Mouse (Mus musculus): ENCODE data around the gene Zfp52. TPM values are rescaled to one million over a fixed set of nuclear protein-coding genes. Genes with fewer than 3 reads are reported as not detected.
A peak's percentile ranks its signal among the peaks of the same experiment; 100 is the strongest.

Gene Zfp52
- 1.4 and 1.9 TPM in 2 replicates for polyA plus RNA-seq (2014; fragmentation: Nextera tagmentation; extraction: Ambion mirVana)

DNA sequence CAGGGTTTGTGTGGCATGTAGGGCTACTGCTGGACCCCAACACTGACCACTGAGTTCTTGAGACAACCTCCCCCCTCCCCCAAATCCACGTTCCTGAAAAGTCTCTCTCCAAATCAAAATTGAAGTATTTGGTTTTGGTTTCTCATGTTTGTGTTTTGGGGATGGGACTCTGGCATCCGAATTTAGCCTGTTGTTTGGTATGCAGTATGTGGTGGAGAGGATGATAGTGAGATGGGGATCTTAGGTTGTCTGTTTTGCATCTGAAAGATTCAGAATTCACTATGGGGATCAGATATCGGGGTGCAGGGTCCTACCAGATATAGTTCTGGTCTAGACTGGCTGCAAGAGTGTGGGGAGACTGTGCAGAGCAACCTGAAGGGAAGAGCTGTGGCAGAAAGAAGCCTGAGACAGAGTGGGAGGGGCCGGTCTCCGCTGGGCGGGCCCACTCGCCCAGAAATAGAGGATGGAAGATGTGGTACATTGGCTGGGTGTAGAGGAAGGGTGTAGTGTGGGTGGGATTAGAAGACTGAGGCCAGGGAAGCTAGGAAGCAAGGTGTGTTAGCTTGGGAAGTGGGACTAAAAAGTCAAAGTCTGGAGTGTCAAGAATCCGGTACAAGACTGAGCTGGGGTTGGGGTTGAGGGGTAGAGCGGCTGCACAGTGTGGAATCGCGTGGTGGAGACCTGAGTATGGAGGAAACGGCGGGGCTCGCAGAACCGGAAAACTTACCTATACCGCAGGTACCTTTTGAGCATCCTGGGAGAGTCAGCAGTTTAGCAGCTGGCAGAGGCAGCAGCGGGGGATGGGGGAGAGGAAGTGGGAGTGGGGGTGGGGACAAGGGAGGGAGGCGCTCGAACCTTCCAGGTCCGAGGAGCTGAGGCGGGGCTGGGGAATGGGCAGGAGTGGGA is at the start of gene Zfp52:
Gene Zfp52, plus strand, starts transcription at position 444 of the 906 bp plus-strand sequence.
- peak within 1 kb of the TSS; percentile 66 for H3K4me2 ChIP-seq (ENCODE audit: low read length)
- no peaks in the 10 kb centered on the region for H3K9me3 ChIP-seq (replicated peaks; ENCODE audit: control insufficient read depth, low read length)
- DNase-seq (ENCODE audit: low spot score), result peak; percentile 28
- ATAC-seq, result peak; percentile 51
- no peaks in the 10 kb centered on the region for H3K36me3 ChIP-seq (ENCODE audit: control insufficient read depth, insufficient read depth, low read length)
- no peaks in the 10 kb centered on the region for H3K27me3 ChIP-seq (replicated peaks; ENCODE audit: control insufficient read depth, insufficient read depth, low read length)
- H3K4me1 ChIP-seq (ENCODE audit: control insufficient read depth, insufficient read depth, low read length), result peaks cover 2% of the 10 kb centered on the region; the same call in 1 of the 2 replicates
- H3K27ac ChIP-seq (ENCODE audit: low read depth, low read length), result no peak within 1 kb of the TSS
- peak within 1 kb of the TSS; percentile 64 for H3K9ac ChIP-seq (ENCODE audit: low read length)
- H3K4me3 ChIP-seq (ENCODE audit: low read depth, low read length), result peak within 1 kb of the TSS; percentile 38
- WGBS, result 5% methylated on average over 21 of the region's 21 CpGs

DNA sequence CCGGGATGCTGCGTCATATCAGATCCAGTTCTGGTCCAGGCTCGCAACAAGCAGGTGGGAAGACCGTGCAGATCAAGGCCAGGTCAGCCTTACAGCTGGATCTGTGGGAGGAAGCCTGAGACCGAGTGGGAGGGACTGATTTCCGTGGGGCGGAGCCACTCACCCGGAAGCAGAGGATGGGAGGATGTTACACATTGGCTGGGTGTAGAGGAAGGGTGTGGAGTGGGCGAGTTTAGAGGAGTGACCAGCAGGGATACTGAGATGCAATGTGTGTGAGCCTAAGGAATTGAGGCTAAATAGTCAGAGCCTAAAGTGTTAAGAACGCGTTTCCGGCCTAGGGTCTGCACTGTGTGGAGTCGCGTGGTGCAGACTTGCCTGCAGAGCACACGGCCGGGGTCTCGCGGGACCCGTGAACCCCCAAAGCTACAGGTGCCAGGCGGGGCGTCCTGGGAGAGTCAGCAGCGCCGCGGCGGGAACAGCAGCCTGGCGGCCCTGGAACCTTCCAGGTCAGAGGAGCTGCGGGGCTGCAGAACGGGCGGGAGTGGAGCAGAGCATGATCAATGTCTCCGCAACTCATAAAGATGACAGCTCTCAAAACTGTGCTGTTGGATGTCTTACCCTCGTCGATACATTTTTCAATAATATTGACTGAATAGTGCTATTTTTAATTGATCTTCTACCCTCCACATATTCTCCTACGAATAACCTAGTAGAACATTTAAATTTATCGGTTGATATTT is 46.4 kb upstream of the Zfp52 start, which contains the start of gene Zfp53:
Gene Zfp53, plus strand, starts transcription at position 239 of the 740 bp plus-strand sequence.
- H3K36me3 ChIP-seq (ENCODE audit: control insufficient read depth, insufficient read depth, low read length), result no peaks in the 10 kb centered on the region
- H3K27me3 ChIP-seq (replicated peaks; ENCODE audit: control insufficient read depth, insufficient read depth, low read length), result no peaks in the 10 kb centered on the region
- H3K9ac ChIP-seq (ENCODE audit: low read length), result peak within 1 kb of the TSS; percentile 77
- WGBS, result under 1% methylated on average over 34 of the region's 34 CpGs
- peak within 1 kb of the TSS; percentile 56 for H3K4me2 ChIP-seq (ENCODE audit: low read length)
- ATAC-seq (peak; percentile 99), DNase-seq (ENCODE audit: low spot score) (peak; percentile 86)
- H3K9me3 ChIP-seq (replicated peaks; ENCODE audit: control insufficient read depth, low read length), result no peaks in the 10 kb centered on the region
- peak within 1 kb of the TSS; percentile 69 for H3K27ac ChIP-seq (ENCODE audit: low read depth, low read length)
- peak within 1 kb of the TSS; percentile 79 for H3K4me3 ChIP-seq (ENCODE audit: low read depth, low read length)
- peaks cover 6% of the 10 kb centered on the region; the same call in 1 of the 2 replicates for H3K4me1 ChIP-seq (ENCODE audit: control insufficient read depth, insufficient read depth, low read length)

GRCm38 (mm10) chr17:21489500-21490001 is 45.8 kb upstream of the Zfp52 start:
- Histone ChIP-seq H3K27me3 (replicated peaks; ENCODE audit: control insufficient read depth, insufficient read depth, low read length) (no peaks in the 10 kb centered on the region), H3K9ac (ENCODE audit: low read length) (peak overlapping the region; percentile 77), H3K4me1 (ENCODE audit: control insufficient read depth, insufficient read depth, low read length) (peaks cover 6% of the 10 kb centered on the region; the same call in 1 of the 2 replicates), H3K36me3 (ENCODE audit: control insufficient read depth, insufficient read depth, low read length) (no peaks in the 10 kb centered on the region), H3K4me3 (ENCODE audit: low read depth, low read length) (peak overlapping the region; percentile 79), H3K9me3 (replicated peaks; ENCODE audit: control insufficient read depth, low read length) (no peaks in the 10 kb centered on the region), H3K27ac (ENCODE audit: low read depth, low read length) (no peak overlapping the region), H3K4me2 (ENCODE audit: low read length) (peak overlapping the region; percentile 56)
- ATAC-seq (peak; percentile 35; the same call in 1 of the 2 replicates), DNase-seq (ENCODE audit: low spot score) (peak; percentile 1)
- WGBS, result 23% methylated on average over 8 of the region's 8 CpGs

DNA sequence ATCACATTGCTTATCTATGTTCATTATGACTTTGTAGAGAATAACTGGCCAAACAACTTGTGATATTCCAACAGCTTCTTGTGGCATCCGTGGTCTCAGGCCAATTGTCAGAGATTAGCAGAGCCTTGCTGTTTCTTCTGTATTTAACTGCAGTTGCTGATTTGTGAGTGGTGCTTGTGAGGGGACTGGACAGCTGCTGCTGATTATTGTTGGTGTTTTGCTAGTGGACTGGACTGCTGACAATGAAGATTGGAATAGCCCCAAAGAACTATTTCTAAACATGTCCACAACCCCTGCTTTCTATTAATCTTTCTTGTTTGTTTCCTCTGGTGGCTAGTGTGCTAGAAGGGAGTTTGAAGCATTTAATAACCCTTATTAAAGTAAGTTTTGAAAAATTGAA is 34.0 kb upstream of the Zfp52 start:
- 0 out of 2 replicates have a peak, but pooled peaks cover 2% of the 10 kb centered on the region for H3K36me3 ChIP-seq (ENCODE audit: control insufficient read depth, insufficient read depth, low read length)
- no peak overlapping the region for H3K9ac ChIP-seq (ENCODE audit: low read length)
- no peaks in the 10 kb centered on the region for H3K4me1 ChIP-seq (ENCODE audit: control insufficient read depth, insufficient read depth, low read length)
- ATAC-seq (no peak), DNase-seq (ENCODE audit: low spot score) (no peak)
- no peak overlapping the region for H3K27ac ChIP-seq (ENCODE audit: low read depth, low read length)
- WGBS, result 82% methylated on average over 1 of the region's 1 CpGs
- H3K27me3 ChIP-seq (replicated peaks; ENCODE audit: control insufficient read depth, insufficient read depth, low read length), result no peaks in the 10 kb centered on the region
- H3K4me3 ChIP-seq (ENCODE audit: low read depth, low read length), result no peak overlapping the region
- no peaks in the 10 kb centered on the region for H3K9me3 ChIP-seq (replicated peaks; ENCODE audit: control insufficient read depth, low read length)
- no peak overlapping the region for H3K4me2 ChIP-seq (ENCODE audit: low read length)

- Histone ChIP-seq H3K27me3 (replicated peaks; ENCODE audit: control insufficient read depth, insufficient read depth, low read length) (no peaks in the 10 kb centered on the region), H3K4me2 (ENCODE audit: low read length) (no peak overlapping the region), H3K27ac (ENCODE audit: low read depth, low read length) (no peak overlapping the region), H3K9me3 (replicated peaks; ENCODE audit: control insufficient read depth, low read length) (no peaks in the 10 kb centered on the region), H3K4me3 (ENCODE audit: low read depth, low read length) (no peak overlapping the region), H3K4me1 (ENCODE audit: control insufficient read depth, insufficient read depth, low read length) (no peaks in the 10 kb centered on the region), H3K9ac (ENCODE audit: low read length) (no peak overlapping the region), H3K36me3 (ENCODE audit: control insufficient read depth, insufficient read depth, low read length) (peaks cover 11% of the 10 kb centered on the region)
- ATAC-seq, result no peak
- 96% methylated on average over 1 of the region's 1 CpGs for WGBS
- DNase-seq (ENCODE audit: low spot score), result no peak
Measured at GRCm38 (mm10) chr17:21504524-21504923, 30.8 kb upstream of the Zfp52 start.

GRCm38 (mm10) chr17:21506258-21506657 is 29.1 kb upstream of the Zfp52 start:
- no peak overlapping the region for H3K4me3 ChIP-seq (ENCODE audit: low read depth, low read length)
- no peak overlapping the region for H3K27ac ChIP-seq (ENCODE audit: low read depth, low read length)
- WGBS, result 97% methylated on average over 3 of the region's 3 CpGs
- H3K4me2 ChIP-seq (ENCODE audit: low read length), result no peak overlapping the region
- peaks cover 17% of the 10 kb centered on the region for H3K36me3 ChIP-seq (ENCODE audit: control insufficient read depth, insufficient read depth, low read length)
- H3K9me3 ChIP-seq (replicated peaks; ENCODE audit: control insufficient read depth, low read length), result no peaks in the 10 kb centered on the region
- ATAC-seq (no peak), DNase-seq (ENCODE audit: low spot score) (no peak)
- no peak overlapping the region for H3K9ac ChIP-seq (ENCODE audit: low read length)
- no peaks in the 10 kb centered on the region for H3K27me3 ChIP-seq (replicated peaks; ENCODE audit: control insufficient read depth, insufficient read depth, low read length)
- H3K4me1 ChIP-seq (ENCODE audit: control insufficient read depth, insufficient read depth, low read length), result no peaks in the 10 kb centered on the region

DNA sequence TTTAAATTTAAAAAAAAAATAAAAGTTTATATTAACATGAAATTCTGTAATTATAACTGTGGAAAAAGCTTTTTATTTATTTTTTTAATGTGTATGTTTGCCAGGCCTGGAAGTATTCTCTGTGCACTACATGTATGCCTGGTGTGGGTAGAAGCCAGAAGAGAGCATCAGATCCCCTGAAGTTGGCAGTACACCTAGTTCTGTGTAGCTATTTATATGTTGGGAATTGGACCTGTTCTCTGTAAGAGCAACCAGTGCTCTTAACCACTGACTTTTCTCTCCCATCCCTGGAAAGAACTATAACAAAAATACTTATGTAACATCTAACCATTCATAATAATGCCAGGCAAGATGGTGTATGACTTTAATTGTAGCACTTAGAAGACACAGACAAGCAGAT is 25.6 kb upstream of the Zfp52 start:
- no peak for DNase-seq (ENCODE audit: low spot score)
- ATAC-seq, result no peak
- no peak overlapping the region for H3K4me3 ChIP-seq (ENCODE audit: low read depth, low read length)
- H3K27ac ChIP-seq (ENCODE audit: low read depth, low read length), result no peak overlapping the region
- H3K36me3 ChIP-seq (ENCODE audit: control insufficient read depth, insufficient read depth, low read length), result peaks cover 17% of the 10 kb centered on the region
- no peaks in the 10 kb centered on the region for H3K9me3 ChIP-seq (replicated peaks; ENCODE audit: control insufficient read depth, low read length)
- no peaks in the 10 kb centered on the region for H3K4me1 ChIP-seq (ENCODE audit: control insufficient read depth, insufficient read depth, low read length)
- H3K4me2 ChIP-seq (ENCODE audit: low read length), result no peak overlapping the region
- H3K27me3 ChIP-seq (replicated peaks; ENCODE audit: control insufficient read depth, insufficient read depth, low read length), result no peaks in the 10 kb centered on the region
- no peak overlapping the region for H3K9ac ChIP-seq (ENCODE audit: low read length)

GRCm38 (mm10) chr17:21515403-21516105 is 19.8 kb upstream of the Zfp52 start:
- Histone ChIP-seq H3K27ac (ENCODE audit: low read depth, low read length) (no peak overlapping the region), H3K4me2 (ENCODE audit: low read length) (peak overlapping the region; percentile 79), H3K4me3 (ENCODE audit: low read depth, low read length) (no peak overlapping the region), H3K9ac (ENCODE audit: low read length) (peak overlapping the region; percentile 64), H3K9me3 (replicated peaks; ENCODE audit: control insufficient read depth, low read length) (no peaks in the 10 kb centered on the region), H3K4me1 (ENCODE audit: control insufficient read depth, insufficient read depth, low read length) (0 out of 2 replicates have a peak, but pooled peaks cover 3% of the 10 kb centered on the region), H3K27me3 (replicated peaks; ENCODE audit: control insufficient read depth, insufficient read depth, low read length) (no peaks in the 10 kb centered on the region), H3K36me3 (ENCODE audit: control insufficient read depth, insufficient read depth, low read length) (0 out of 2 replicates have a peak, but pooled peaks cover 5% of the 10 kb centered on the region)
- DNase-seq (ENCODE audit: low spot score) (peak; percentile 94), ATAC-seq (peak; percentile 70)
- under 1% methylated on average over 8 of the region's 8 CpGs for WGBS

Measured in forebrain, embryonic 14.5 days (tissue).